Mouse (Mus musculus): ENCODE data around the gene Olfr1315-ps1. TPM values are rescaled to one million over a fixed set of nuclear protein-coding genes. Genes with fewer than 3 reads are reported as not detected.

Gene Olfr1315-ps1
- not detected in 2 replicates for polyA plus RNA-seq (2014; fragmentation: Nextera tagmentation; extraction: Ambion mirVana)

DNA sequence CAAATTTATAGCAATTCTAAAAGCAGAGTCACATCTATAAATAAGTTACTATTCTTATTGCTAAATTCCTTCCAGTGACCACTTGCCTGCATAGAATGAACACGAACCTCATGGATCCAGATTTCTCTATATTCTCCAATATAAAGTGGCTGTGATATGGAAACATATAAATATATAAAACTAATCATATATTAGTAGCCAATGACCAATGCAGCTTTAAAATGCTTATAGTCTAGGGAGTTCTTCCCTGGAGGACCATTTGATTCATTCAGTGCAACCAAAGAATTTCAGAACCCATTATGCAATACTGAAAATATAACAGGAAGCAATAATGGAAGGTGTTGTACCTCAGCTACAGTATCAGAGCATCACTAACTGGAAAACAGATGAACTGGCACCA, at the start of gene Olfr1315-ps1:
Gene Olfr1315-ps1 (minus strand): TSS at position 101 of the 400 bp plus-strand sequence.
- H3K27ac ChIP-seq (ENCODE audit: low read depth, low read length) = no peak within 1 kb of the TSS
- H3K9me3 ChIP-seq (replicated peaks; ENCODE audit: control insufficient read depth, low read length) = no peaks in the 10 kb centered on the region
- H3K4me1 ChIP-seq (ENCODE audit: control insufficient read depth, insufficient read depth, low read length) = no peaks in the 10 kb centered on the region
- H3K9ac ChIP-seq (ENCODE audit: low read length) = no peak within 1 kb of the TSS
- DNase-seq (ENCODE audit: low spot score) = no peak
- ATAC-seq = no peak
- no peak within 1 kb of the TSS for H3K4me2 ChIP-seq (ENCODE audit: low read length)
- no peaks in the 10 kb centered on the region for H3K27me3 ChIP-seq (replicated peaks; ENCODE audit: control insufficient read depth, insufficient read depth, low read length)
- H3K4me3 ChIP-seq (ENCODE audit: low read depth, low read length) = no peak within 1 kb of the TSS
- 80% methylated on average over 1 of the region's 1 CpGs for WGBS
- H3K36me3 ChIP-seq (ENCODE audit: control insufficient read depth, insufficient read depth, low read length) = no peaks in the 10 kb centered on the region

DNA sequence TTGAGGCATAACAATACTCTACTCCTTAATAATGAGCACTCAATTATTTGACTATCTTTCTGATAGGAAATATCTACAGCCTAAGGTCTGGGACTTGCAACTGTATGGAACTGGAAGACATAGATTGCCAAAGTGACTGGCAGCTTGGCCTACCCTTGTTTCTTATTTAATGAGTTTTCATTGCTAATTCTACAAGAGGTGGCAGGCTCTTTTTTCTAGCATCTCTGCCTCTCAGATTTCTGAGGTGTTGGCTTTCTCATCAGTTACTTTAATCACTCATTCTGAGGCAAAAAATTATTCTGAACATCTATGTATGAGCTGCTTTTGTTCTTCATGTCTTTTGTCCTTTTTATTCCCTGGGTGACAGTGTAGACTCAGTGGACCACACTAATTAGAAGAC, 38.7 kb upstream of the Olfr1315-ps1 start, which contains the start of gene Olfr1318:
Gene Olfr1318 (plus strand): TSS at position 301 of the 400 bp plus-strand sequence.
- Histone ChIP-seq H3K4me1 (ENCODE audit: control insufficient read depth, insufficient read depth, low read length) (no peaks in the 10 kb centered on the region), H3K4me2 (ENCODE audit: low read length) (no peak within 1 kb of the TSS), H3K36me3 (ENCODE audit: control insufficient read depth, insufficient read depth, low read length) (no peaks in the 10 kb centered on the region), H3K27ac (ENCODE audit: low read depth, low read length) (no peak within 1 kb of the TSS), H3K9ac (ENCODE audit: low read length) (no peak within 1 kb of the TSS), H3K9me3 (replicated peaks; ENCODE audit: control insufficient read depth, low read length) (no peaks in the 10 kb centered on the region), H3K4me3 (ENCODE audit: low read depth, low read length) (no peak within 1 kb of the TSS), H3K27me3 (replicated peaks; ENCODE audit: control insufficient read depth, insufficient read depth, low read length) (no peaks in the 10 kb centered on the region)
- no peak for ATAC-seq
- DNase-seq (ENCODE audit: low spot score) = no peak

DNA sequence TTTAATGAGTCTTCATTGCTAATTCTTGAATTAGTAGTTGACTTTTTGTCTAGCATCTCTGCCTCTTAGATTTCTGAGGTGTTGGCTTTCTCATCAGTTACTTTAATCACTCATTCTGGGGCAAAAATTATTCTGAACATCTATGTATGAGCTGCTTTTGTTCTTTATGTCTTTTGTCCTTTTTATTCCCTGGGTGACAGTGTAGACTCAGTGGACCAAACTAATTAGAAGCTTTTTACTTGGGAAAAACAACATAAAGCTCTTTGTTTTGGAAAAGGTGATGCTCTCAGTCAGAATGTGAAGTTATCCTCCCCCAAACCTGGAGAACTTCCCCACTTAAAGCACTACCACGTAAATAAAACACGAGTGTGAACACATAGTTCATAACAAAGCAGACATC, 24.8 kb upstream of the Olfr1315-ps1 start, which contains the start of gene Olfr1317:
Gene Olfr1317 (plus strand): TSS at position 301 of the 400 bp plus-strand sequence.
- no peak for DNase-seq (ENCODE audit: low spot score)
- WGBS = 80% methylated on average over 2 of the region's 2 CpGs
- no peaks in the 10 kb centered on the region for H3K4me1 ChIP-seq (ENCODE audit: control insufficient read depth, insufficient read depth, low read length)

DNA sequence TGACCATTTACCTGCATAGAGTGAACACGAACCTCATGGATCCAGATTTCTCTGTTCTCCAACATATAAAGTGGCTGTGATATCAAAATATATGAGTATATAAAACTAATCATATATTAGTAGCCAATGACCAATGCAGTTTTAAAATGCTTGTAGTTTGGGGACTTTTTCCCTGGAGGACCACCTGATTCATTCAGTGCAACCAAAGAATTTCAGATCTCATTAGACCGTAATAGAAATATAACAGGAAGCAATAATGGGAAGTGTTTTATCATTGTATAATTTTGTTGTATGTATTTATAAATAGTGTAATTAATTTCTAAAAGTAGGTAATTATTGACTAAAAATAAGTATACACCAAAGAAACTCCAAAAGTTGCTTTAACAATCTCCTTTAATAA, 19.6 kb upstream of the Olfr1315-ps1 start, which contains the start of gene Olfr1316:
Gene Olfr1316 (minus strand): TSS at position 101 of the 400 bp plus-strand sequence.
- H3K36me3 ChIP-seq (ENCODE audit: control insufficient read depth, insufficient read depth, low read length) = no peaks in the 10 kb centered on the region
- no peaks in the 10 kb centered on the region for H3K4me1 ChIP-seq (ENCODE audit: control insufficient read depth, insufficient read depth, low read length)
- DNase-seq (ENCODE audit: low spot score) = no peak
- ATAC-seq = no peak
- H3K4me2 ChIP-seq (ENCODE audit: low read length) = no peak within 1 kb of the TSS
- no peaks in the 10 kb centered on the region for H3K27me3 ChIP-seq (replicated peaks; ENCODE audit: control insufficient read depth, insufficient read depth, low read length)
- no peak within 1 kb of the TSS for H3K9ac ChIP-seq (ENCODE audit: low read length)
- WGBS = 89% methylated on average over 2 of the region's 2 CpGs
- no peak within 1 kb of the TSS for H3K4me3 ChIP-seq (ENCODE audit: low read depth, low read length)
- no peaks in the 10 kb centered on the region for H3K9me3 ChIP-seq (replicated peaks; ENCODE audit: control insufficient read depth, low read length)
- no peak within 1 kb of the TSS for H3K27ac ChIP-seq (ENCODE audit: low read depth, low read length)

More for the DNA sequence above, 24.8 kb upstream of the Olfr1315-ps1 start, which contains the start of gene Olfr1317:
- Histone ChIP-seq H3K9ac (ENCODE audit: low read length) (no peak within 1 kb of the TSS), H3K27ac (ENCODE audit: low read depth, low read length) (no peak within 1 kb of the TSS), H3K4me3 (ENCODE audit: low read depth, low read length) (no peak within 1 kb of the TSS), H3K9me3 (replicated peaks; ENCODE audit: control insufficient read depth, low read length) (no peaks in the 10 kb centered on the region), H3K27me3 (replicated peaks; ENCODE audit: control insufficient read depth, insufficient read depth, low read length) (no peaks in the 10 kb centered on the region), H3K4me2 (ENCODE audit: low read length) (no peak within 1 kb of the TSS), H3K36me3 (ENCODE audit: control insufficient read depth, insufficient read depth, low read length) (no peaks in the 10 kb centered on the region)
- ATAC-seq = no peak

DNA sequence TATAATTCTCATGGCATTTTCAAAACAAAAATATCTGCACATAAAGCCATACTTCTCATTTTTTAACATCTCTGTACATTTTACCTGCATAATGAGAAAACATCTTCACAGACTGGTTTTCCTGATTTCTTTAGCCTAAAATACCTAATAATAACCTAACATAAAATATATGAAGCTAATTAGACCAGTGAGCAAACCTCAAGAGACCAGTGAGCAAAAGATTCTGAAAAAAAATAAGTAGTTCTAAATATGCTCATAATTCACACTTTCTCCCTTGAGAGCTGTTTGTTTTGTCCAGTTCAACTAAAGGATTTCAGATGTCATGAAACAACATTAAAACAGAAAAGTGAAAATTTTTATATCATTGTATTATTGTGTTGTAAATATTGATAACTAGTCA, 18.6 kb downstream of the Olfr1315-ps1 start, which contains the start of gene Olfr1314:
Gene Olfr1314 (minus strand): TSS at position 101 of the 400 bp plus-strand sequence.
- Histone ChIP-seq H3K9ac (ENCODE audit: low read length) (no peak within 1 kb of the TSS), H3K4me1 (ENCODE audit: control insufficient read depth, insufficient read depth, low read length) (no peaks in the 10 kb centered on the region), H3K27me3 (replicated peaks; ENCODE audit: control insufficient read depth, insufficient read depth, low read length) (no peaks in the 10 kb centered on the region), H3K4me2 (ENCODE audit: low read length) (no peak within 1 kb of the TSS), H3K27ac (ENCODE audit: low read depth, low read length) (no peak within 1 kb of the TSS), H3K36me3 (ENCODE audit: control insufficient read depth, insufficient read depth, low read length) (no peaks in the 10 kb centered on the region), H3K9me3 (replicated peaks; ENCODE audit: control insufficient read depth, low read length) (no peaks in the 10 kb centered on the region), H3K4me3 (ENCODE audit: low read depth, low read length) (no peak within 1 kb of the TSS)
- ATAC-seq (no peak), DNase-seq (ENCODE audit: low spot score) (no peak)

DNA sequence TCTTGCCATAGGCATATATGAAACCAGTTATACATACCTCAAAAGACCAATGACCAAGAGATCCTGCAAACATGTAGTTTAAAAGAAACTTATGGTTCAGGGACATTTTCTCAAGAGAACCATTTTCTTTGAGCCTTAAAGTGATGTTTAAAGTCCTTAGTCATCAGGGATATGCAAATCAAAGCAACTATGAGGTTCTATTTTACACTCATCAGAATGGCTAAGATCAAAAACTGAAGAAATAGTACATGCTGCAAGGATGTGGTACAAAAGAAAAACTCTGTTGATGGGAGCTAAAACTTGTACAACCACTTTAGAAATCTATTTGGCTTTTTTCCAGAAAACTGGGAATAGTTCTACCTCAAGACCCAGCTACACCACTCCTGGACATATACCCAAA, 37.5 kb downstream of the Olfr1315-ps1 start, which contains the start of gene Olfr1313:
Gene Olfr1313 (minus strand): TSS at position 101 of the 400 bp plus-strand sequence.
- H3K9me3 ChIP-seq (replicated peaks; ENCODE audit: control insufficient read depth, low read length) = no peaks in the 10 kb centered on the region
- ATAC-seq (no peak), DNase-seq (ENCODE audit: low spot score) (no peak)
- H3K4me3 ChIP-seq (ENCODE audit: low read depth, low read length) = no peak within 1 kb of the TSS
- H3K4me2 ChIP-seq (ENCODE audit: low read length) = no peak within 1 kb of the TSS
- no peaks in the 10 kb centered on the region for H3K4me1 ChIP-seq (ENCODE audit: control insufficient read depth, insufficient read depth, low read length)
- no peak within 1 kb of the TSS for H3K27ac ChIP-seq (ENCODE audit: low read depth, low read length)
- no peaks in the 10 kb centered on the region for H3K36me3 ChIP-seq (ENCODE audit: control insufficient read depth, insufficient read depth, low read length)
- no peak within 1 kb of the TSS for H3K9ac ChIP-seq (ENCODE audit: low read length)
- no peaks in the 10 kb centered on the region for H3K27me3 ChIP-seq (replicated peaks; ENCODE audit: control insufficient read depth, insufficient read depth, low read length)

Other genes with a start within 250 kb of the Olfr1315-ps1 start
- gene Olfr1305, start 238.3 kb downstream of the Olfr1315-ps1 start, polyA plus RNA-seq (2014; fragmentation: Nextera tagmentation; extraction: Ambion mirVana) = not detected in 2 replicates
- not detected in 2 replicates for gene Olfr1306, start 199.2 kb downstream of the Olfr1315-ps1 start, polyA plus RNA-seq (2014; fragmentation: Nextera tagmentation; extraction: Ambion mirVana)
- gene Olfr1307, start 166.0 kb downstream of the Olfr1315-ps1 start, polyA plus RNA-seq (2014; fragmentation: Nextera tagmentation; extraction: Ambion mirVana) = not detected in 2 replicates
- gene Olfr1308, start 150.5 kb downstream of the Olfr1315-ps1 start, polyA plus RNA-seq (2014; fragmentation: Nextera tagmentation; extraction: Ambion mirVana) = not detected in 2 replicates
- gene Olfr1309, start 125.2 kb downstream of the Olfr1315-ps1 start, polyA plus RNA-seq (2014; fragmentation: Nextera tagmentation; extraction: Ambion mirVana) = not detected in 2 replicates
- gene Olfr1310, start 102.7 kb downstream of the Olfr1315-ps1 start, polyA plus RNA-seq (2014; fragmentation: Nextera tagmentation; extraction: Ambion mirVana) = not detected in 2 replicates
- gene Olfr1311, start 91.0 kb downstream of the Olfr1315-ps1 start, polyA plus RNA-seq (2014; fragmentation: Nextera tagmentation; extraction: Ambion mirVana) = not detected in 2 replicates
- not detected in 2 replicates for gene Olfr1312, start 65.2 kb downstream of the Olfr1315-ps1 start, polyA plus RNA-seq (2014; fragmentation: Nextera tagmentation; extraction: Ambion mirVana)
- gene Olfr1313, start 37.6 kb downstream of the Olfr1315-ps1 start, polyA plus RNA-seq (2014; fragmentation: Nextera tagmentation; extraction: Ambion mirVana) = not detected in 2 replicates
- not detected in 2 replicates for gene Olfr1314, start 18.7 kb downstream of the Olfr1315-ps1 start, polyA plus RNA-seq (2014; fragmentation: Nextera tagmentation; extraction: Ambion mirVana)
- gene Olfr1316, start 19.5 kb upstream of the Olfr1315-ps1 start, polyA plus RNA-seq (2014; fragmentation: Nextera tagmentation; extraction: Ambion mirVana) = not detected in 2 replicates
- gene Olfr1317, start 24.9 kb upstream of the Olfr1315-ps1 start, polyA plus RNA-seq (2014; fragmentation: Nextera tagmentation; extraction: Ambion mirVana) = not detected in 2 replicates
- not detected in 2 replicates for gene Olfr1318, start 38.8 kb upstream of the Olfr1315-ps1 start, polyA plus RNA-seq (2014; fragmentation: Nextera tagmentation; extraction: Ambion mirVana)
- 8.1 and 13.0 TPM in 2 replicates for gene Lpcat4, start 124.0 kb upstream of the Olfr1315-ps1 start, polyA plus RNA-seq (2014; fragmentation: Nextera tagmentation; extraction: Ambion mirVana)
- gene Nutm1, start 143.9 kb upstream of the Olfr1315-ps1 start, polyA plus RNA-seq (2014; fragmentation: Nextera tagmentation; extraction: Ambion mirVana) = not detected in 2 replicates
- gene Nop10, start 146.5 kb upstream of the Olfr1315-ps1 start, polyA plus RNA-seq (2014; fragmentation: Nextera tagmentation; extraction: Ambion mirVana) = 170 and 190 TPM in 2 replicates
- 15.0 and 16.5 TPM in 2 replicates for gene Slc12a6, start 150.4 kb upstream of the Olfr1315-ps1 start, polyA plus RNA-seq (2014; fragmentation: Nextera tagmentation; extraction: Ambion mirVana)
- not detected in 2 replicates for gene Gm21985, start 150.9 kb upstream of the Olfr1315-ps1 start, polyA plus RNA-seq (2014; fragmentation: Nextera tagmentation; extraction: Ambion mirVana)